Mouse (Mus musculus) lung, postnatal 25 days (tissue): ENCODE measurements around the gene Mettl21c.
"Not testable (repeated sequence)": the region's sequence is repeated elsewhere in the genome, so short reads cannot be mapped to it uniquely, and the experiment has no call there.

ENCODE experiments used
- DNase-seq: peaks from one replicate; pipeline ENCODE4 v3.0.0; 2022; ENCODE audit warnings: low spot score

Gene Mettl21c

DNA sequence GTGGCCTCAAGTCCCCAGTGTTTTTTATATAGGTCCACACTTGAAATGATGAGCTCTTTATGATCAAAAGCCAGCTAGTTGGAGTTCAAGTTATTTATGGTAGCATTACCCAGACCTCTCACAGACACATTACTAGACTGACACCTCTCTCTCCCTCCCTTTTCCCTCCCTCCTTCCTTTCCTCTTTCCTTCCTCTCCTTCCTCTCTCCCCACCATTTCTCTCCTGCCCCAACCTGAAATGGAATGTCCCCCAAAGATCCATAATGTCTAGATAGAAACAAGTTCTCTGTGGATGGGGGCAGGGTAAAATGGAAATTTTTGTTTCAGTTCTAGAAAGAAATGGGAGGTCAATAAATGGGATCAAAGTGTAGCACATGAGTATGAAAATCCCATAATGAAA is at the start of gene Mettl21c:
Gene Mettl21c, minus strand, starts transcription at position 101 of the 400 bp plus-strand sequence.
- DNase-seq: no peak

DNA sequence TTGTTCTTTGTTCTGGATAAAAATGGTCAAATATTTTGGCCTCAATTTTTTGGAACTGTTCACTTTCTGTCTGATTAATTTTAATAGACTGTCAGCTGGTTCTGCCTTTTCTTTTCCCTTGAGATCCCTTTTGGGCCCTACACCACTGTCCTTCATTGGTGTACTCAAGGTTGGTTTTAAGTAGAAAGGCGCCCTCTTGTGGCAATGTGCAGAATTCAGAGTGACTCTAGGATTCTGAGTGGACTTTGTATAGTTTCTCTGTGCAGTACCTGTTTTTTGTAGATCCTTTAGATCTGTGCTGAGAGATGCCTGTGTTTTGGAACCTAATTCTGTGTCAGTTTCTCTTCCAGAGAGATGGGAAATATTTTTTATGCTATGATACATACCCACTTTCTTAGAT is 44.8 kb upstream of the Mettl21c start:
- peak; percentile 50 for DNase-seq

DNA sequence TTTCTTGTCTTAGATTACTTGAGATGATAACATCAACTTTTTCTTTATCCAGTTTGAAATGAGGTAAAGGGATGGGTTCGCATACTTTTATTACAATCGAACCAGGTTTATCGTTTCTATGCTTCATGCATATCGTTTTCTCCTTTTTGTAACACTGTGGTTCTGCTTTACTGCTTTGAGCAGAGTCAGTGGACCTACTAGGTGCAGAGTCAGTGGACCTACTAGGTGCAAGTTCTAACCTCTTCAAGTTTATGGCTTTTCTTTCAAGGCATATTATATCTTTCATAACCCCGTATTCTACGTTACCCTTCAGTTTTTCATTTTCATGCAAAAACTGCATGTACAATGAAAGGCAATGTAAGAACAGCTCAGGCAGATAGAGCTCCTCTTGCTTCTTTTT is 43.6 kb upstream of the Mettl21c start:
- no peak for DNase-seq

DNA sequence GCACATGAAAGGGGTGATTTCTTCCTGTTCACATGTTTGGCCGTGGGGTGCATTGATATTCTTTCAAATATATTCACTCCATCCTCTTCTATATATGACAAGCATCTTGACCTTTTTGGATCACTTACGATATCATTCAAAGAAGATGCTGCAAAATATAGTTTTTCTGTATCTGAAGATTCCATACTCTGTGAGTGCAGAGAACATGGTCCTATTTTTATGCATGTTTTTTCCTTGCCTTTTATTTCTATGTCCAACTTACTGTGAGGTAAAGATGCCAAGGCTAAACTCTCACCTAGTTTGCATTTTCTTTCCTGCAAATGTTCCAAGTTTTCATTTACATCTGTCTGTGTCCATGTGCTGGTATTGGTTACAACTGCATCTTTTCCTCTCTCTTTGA is 42.0 kb upstream of the Mettl21c start, which contains the start of gene Gm8251:
Gene Gm8251, minus strand, starts transcription at position 101 of the 400 bp plus-strand sequence.
- DNase-seq: no peak

DNA sequence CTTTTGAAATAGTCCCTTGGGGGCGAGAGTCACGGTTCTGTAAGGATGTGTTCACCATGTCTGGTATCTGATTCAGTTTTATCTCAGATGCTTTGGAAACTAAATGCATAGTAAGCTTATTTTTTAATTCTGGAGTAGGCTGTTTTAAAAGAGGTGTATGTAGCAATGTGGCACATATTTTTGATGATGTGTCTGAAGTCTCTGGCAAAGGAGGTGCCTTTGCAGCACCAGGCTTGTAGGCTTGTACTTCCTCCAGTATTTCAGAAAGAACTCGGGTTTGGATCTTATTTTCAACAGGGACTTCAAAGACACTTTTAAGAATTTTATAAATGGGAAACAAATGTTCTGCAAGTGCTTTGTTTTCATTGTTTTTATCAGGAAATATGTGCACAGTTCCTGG is 38.0 kb upstream of the Mettl21c start:
- no peak for DNase-seq

DNA sequence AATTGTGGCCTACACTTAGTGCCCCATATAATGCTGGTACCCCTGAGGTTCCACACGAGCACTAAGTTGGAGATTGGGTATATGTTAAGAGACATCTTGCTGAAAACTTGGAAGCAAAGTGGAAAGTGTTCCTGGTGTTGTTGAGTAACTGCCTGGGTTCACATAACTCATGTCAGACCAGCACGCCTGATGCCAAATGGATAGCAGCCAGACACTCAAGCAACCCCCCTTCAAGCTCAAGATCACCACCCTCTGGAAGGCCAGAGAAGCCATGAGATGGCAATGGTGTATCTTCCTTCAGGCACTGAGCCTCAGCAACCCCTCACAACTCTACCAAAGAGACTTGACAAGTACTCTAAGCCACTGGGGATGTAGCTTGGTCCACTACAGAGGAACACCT is 26.7 kb upstream of the Mettl21c start:
- DNase-seq: no peak

DNA sequence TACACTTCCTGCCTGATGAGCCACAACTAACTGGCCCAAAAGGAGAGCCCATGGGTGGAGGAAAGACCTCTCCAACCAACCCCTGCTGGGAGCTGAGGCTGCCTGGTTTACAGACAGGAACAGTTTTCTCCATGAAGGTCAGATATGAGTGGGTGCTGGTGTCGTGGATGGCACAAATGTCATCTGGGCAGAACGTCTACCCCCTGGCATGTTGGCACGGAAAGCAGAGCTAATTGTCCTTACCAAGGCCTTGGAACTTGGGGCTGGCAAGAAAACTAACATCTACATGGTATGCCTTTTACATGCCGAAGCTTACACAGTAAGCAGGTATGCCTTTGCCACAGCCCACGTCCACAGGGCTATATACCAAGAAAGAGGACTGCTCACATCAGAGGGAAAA is 25.9 kb upstream of the Mettl21c start:
- DNase-seq: not testable (repeated sequence)

DNA sequence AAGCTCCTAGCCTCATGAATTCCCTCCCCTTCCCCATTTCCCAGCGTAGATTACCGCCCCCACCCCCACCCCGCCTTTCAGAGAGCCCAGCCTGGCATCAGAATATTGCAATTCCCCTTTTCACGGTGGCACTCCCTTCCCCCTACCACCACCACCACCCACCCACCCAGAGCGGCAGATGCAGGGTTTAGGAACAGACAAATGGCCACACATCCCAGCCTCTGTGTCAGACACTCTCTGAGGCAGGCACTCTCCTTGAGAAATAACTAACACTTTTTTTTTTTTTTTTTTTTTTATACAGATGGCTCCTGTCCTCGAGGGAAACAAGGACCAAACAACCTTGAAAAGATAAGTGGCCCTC is 22.7 kb upstream of the Mettl21c start:
- DNase-seq: no peak

DNA sequence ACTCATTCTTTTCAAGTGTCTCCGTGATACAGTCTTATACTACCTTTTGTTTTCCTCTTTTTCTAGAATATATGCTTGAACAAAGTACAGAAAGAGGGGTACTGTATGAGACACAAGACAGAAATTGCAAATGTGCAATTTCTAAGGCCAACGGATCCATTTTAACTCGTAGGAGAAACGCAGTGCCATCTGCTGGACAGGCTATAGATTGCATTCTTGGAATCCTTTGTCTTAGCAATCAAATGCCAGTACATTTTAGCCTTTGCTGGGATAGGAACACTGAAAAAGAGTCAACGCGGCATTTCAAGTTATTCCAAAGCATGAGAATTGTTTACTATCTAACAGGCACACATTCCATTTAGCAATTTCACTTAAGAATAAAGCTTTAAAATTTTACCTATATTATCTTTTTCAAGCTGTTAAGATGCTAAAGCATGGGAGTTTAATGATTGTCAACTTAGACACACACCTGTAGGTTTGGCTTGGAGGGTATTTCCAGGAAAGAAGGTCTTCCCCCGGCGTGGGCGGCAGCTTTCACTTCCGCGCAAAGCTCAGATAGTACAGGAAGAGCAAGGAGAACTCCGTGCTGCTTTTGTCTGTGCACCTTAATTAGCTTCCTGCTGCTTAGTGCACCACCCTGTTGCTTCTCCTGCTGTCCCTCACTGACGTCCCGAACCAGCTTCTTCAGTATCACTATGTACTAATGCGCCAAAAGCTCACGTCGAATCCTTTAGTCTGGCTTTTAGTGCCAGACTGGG is 22.1 kb upstream of the Mettl21c start:
- DNase-seq: peak; percentile 41

DNA sequence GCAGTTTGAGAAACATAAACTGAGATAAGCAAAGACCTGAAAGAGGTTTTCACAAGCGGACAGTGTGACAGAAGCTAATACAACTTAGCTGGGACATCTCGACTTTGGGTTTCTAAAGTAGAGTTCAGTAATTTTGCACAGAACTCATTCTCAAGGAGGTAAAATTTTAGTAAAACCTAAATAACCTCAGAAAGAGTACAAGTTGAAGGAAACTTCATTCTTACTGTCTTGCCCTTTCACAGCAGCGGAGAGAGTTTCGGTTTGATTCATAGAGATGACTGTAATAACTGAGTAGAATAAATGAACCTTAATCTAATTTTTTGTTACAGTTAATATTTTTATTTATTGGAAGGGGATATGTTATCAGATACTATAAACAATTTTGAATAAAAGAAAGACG is 13.1 kb upstream of the Mettl21c start:
- DNase-seq: no peak

DNA sequence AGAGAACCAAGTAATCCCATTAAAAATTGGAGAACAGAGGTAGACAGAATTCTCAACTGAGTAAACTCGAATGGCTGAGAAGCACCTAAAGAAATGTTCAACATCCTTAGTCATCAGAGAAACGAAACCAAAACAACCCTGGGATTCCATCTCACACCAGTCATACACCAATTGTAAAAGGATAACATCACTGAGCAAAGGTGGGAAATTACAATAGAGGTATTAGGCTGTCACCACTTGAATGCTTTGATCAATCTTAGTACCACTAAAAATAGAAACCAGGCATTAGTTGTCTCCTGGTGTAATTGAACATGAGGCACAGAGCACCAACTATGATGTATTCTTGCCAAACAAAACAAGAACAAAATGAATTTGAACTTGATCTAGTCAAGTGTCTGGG is 12.4 kb upstream of the Mettl21c start:
- DNase-seq: no peak

DNA sequence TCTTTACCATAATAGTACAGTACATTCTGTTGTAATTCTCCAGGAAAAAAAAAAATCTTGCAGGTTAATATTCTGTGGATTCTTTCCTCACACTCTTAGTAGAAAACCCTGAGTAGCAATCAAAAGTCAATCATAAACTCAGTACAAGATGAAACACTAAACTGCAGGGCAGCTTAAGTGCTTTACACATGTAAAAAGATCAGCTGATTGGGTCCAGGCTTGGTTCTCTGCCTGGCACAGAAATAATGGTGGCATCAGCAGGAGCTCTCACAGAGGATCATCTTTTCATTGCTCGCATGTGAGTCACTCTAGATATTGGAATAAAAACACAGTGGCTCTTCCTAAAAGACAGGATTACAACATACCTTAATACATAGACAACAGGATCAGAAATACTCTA is 7.8 kb upstream of the Mettl21c start:
- DNase-seq: no peak

DNA sequence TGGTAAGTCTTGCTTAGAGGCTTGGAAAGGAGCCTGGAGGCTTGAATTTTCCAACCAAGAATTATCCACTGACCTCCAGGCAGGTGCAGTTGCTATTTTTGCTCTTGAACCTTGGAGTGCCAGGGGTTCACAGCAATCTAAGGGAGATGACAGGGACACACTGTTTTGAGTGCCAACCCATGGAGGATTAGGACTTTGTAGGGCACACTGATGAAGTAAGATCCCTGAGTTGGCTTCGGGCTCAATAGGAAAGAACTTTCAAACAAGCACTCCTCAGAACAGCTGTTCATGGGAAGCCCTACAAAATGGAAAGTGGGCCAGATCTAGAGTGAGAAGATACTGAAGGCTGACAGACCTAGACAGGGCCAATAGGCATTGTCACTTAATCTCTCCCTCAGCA is 2.8 kb upstream of the Mettl21c start:
- no peak for DNase-seq

DNA sequence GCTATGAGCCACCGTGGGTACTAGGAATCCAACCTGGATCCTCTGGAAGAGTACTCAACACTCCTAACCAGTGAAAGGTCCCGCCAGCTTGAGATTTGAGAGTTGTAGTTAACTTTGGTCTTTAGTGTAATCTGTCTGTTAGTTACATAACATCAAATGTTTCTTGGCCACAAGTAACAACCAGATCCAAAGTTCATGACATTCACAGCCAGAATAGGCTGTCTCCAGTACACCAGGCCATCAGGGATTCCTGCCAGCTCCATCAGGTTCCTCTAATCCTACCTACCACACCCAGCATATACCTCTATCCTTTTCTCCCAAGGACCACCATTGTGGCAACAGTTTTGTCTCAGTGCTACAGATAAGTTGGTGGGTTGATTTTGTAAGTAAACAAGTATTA is 4.3 kb downstream of the Mettl21c start:
- DNase-seq: no peak

DNA sequence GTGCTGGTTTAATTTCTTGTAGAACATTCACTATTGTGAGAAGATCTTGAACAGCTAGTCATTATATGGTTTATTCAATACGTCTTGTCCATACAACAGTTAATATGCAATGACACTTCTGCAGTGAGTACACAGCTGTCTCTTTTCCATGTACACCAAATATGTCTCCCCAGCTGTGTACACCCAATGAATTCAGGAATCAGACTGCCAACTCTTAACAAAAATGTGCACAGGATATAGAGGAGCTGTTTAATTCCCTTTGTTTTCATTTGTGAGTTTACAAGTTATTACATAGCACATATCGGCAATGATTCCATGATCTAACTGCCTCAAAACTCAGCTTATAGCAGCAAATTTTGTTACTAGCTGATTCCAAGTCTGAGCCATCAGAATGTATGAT is 15.3 kb downstream of the Mettl21c start:
- no peak for DNase-seq

DNA sequence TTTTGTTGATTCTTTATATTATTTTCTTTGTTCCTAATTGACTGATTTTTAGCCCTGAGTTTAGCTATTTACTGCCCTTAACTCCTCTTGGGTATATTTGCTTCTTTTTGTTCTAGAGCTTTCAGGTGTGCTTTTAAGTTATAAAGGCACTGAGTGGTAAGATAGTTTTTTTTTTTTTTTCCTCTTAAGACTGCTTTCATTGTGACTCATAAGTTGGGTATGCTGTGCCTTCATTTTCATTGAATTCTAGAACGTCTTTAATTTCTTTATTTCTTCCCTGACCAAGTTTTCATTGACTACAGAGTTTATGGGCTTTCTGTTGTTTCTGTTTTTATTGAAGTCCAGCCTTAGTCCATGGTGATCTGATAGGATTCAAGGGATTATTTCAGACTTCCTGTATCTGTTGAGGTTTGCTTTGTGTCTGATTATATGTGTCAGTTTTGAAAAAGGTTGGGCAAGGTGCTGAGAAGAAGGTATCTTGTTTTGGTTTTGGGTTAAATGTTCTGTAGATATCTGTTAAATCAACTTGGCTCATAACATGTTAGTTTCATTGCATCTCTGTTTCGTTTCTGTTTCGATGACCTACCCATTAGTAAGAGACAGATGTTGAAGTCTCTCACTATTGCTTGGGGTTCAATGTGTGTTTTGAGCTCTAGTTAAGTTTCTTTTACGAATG is 22.8 kb downstream of the Mettl21c start:
- DNase-seq: no peak

DNA sequence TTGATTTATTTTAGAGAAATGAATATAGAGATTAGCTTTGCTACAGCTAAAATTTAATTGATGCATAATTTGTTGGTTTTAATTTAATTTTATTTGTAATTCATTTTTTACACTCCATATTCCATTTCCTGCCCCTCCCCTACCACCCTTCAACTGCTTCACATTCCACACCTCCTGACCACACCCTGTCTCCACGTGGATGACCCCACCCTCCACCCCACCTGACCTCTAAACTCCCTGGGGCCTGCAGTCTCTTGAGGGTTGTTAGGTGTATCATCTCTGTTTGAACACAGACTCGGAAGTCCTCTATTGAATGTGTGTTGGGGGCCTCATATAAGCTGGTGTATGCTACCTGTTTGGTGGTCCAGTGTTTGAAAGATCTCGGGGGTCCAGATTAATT is 48.7 kb downstream of the Mettl21c start:
- DNase-seq: no peak

DNA sequence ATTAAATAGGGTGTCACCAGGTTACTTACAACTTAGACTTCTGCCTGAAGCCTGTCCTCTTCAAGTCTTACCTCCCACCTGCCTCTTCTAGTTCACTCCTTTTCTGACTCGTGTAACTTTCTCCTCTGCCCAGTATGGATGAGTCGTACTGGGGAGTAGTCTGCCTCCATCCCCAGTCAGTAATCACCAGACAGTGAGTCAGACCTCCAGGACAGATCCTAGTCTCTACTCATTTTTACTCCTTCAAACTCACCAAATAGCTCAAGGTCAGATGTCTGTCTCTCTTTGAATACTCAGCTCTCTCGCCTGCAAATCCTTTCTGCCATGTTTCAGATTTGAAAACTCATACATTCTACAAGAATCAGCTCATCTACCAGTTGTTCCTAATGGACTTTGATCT is 50.5 kb downstream of the Mettl21c start:
- no peak for DNase-seq

DNA sequence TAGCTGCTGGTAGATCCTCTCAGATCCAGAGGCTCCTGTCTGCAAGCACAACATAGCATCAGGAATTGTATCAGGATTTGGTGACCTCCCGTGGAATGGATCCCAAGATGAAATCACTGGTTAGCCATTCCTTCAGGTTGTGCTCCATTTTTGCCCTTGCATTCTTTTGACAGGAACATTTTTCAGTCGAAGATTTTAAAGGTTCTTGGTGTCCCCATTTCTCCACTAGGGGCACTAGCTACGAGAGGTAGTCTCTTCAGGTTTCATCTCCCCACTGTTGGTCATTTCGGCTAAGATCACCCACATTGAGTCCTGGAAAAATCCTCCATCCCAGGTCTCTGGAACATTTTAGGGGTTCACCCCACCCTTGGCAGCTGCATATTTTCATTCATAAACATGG is 53.1 kb downstream of the Mettl21c start:
- DNase-seq: no peak

DNA sequence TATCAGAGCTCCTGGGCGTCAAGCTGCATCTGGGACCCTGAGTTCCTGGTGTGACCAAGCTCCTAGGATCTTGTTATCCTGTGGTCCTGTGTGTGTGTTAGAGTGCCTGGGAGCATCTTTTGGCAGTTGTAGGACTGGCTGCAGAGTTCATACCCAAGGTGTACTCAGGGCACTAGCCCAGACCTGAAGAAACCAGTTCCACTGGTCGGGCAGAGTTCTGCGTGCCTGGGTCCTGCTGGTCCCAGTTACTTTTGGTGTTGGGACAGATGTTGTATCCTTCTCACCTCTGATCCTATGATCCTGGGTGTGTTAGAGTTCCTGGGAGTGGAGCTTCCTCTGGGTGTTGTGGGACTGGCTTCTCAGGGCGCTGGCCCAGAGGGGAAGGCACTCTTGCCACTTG is 55.5 kb downstream of the Mettl21c start:
- DNase-seq: no peak
